Mouse (Mus musculus) embryonic fibroblast, embryonic 13.5 days (primary cell): ENCODE results near the gene Mmd.

Source experiments
- CTCF ChIP-seq: IDR thresholded peaks from 2 replicates; pipeline ENCODE4 v1.5.1; 2011; ENCODE audit warnings: mild to moderate bottlenecking, control low read depth, low read length, moderate library complexity, borderline replicate concordance; ENCODE audit not compliant: insufficient read depth
- POLR2A ChIP-seq: IDR thresholded peaks from 2 replicates; pipeline ENCODE4 v1.6.1; 2011; ENCODE audit warnings: low read depth, mild to moderate bottlenecking, control low read depth, low read length, moderate library complexity

DNA sequence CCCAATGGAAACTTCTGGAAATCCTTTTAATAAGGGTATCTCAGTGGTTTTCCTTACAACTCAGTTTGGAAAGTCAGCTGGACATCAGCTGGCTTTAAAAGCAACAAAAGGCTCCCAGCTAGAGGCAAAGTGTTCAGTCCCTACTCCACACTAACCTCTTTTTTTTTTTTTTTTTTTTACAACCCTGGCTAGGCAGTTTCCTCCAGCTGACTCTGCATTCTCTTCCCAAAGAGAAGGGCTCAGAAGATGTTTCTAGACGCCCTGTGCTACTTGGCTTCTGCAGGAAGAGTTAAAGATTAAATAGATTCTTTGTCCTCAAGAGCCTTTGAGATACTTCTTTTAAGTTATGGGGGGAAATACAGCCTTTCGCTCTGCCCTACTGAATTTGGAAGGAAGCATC lies 28.5 kb upstream of the Mmd start:
- TF ChIP-seq CTCF (no peak), POLR2A (no peak)
